Mouse (Mus musculus) forebrain, embryonic 11.5 days (tissue): ENCODE measurements around the gene Mrpl53. TPM values are rescaled to one million over a fixed set of nuclear protein-coding genes. Genes with fewer than 3 reads are reported as not detected.

Experiments used
- ATAC-seq: fragments of 200-750 bp; cut with Nextera tagmentation; replicated peaks from 2 replicates; pipeline ENCODE4 v1.8.0; 2017; ENCODE audit warnings: moderate TSS enrichment; ENCODE audit not compliant: low FRiP score
- DNase-seq: peaks from one replicate; pipeline ENCODE4 v3.0.0-alpha.2; 2017; ENCODE audit warnings: low spot score
- H3K27ac ChIP-seq: fragments of 300-500 bp; sonication (generic); 2 replicates; pipeline ENCODE4 v1.5.1; 2014; ENCODE audit warnings: low read depth, low read length
- H3K27me3 ChIP-seq: fragments of 300-500 bp; sonication (generic); 2 replicates; pipeline ENCODE4 v1.6.1; 2014; ENCODE audit warnings: mild to moderate bottlenecking, low read length, mixed read lengths; ENCODE audit not compliant: control insufficient read depth, insufficient read depth
- H3K36me3 ChIP-seq: fragments of 300-500 bp; sonication (generic); 2 replicates; pipeline ENCODE4 v1.6.1; 2014; ENCODE audit warnings: mild to moderate bottlenecking, low read length, moderate library complexity, mixed read lengths; ENCODE audit not compliant: control insufficient read depth, insufficient read depth
- H3K4me1 ChIP-seq: fragments of 300-500 bp; sonication (generic); replicated peaks from 2 replicates; pipeline ENCODE4 v1.6.1; 2014; ENCODE audit warnings: low read length, mixed read lengths; ENCODE audit not compliant: control insufficient read depth, insufficient read depth
- H3K4me2 ChIP-seq: fragments of 300-500 bp; sonication (generic); 2 replicates; pipeline ENCODE4 v1.6.1; 2014; ENCODE audit warnings: low read depth, mild to moderate bottlenecking, low read length, moderate library complexity, mixed read lengths; ENCODE audit not compliant: severe bottlenecking
- H3K4me3 ChIP-seq: fragments of 300-500 bp; sonication (generic); 2 replicates; pipeline ENCODE4 v1.5.1; 2014; ENCODE audit warnings: low read depth, low read length
- H3K9ac ChIP-seq: fragments of 300-500 bp; sonication (generic); 2 replicates; pipeline ENCODE4 v1.6.1; 2014; ENCODE audit warnings: low read length
- H3K9me3 ChIP-seq: fragments of 300-500 bp; sonication (generic); 2 replicates; pipeline ENCODE4 v1.6.1; 2016; ENCODE audit warnings: low read length, mixed read lengths; ENCODE audit not compliant: control insufficient read depth
- WGBS: fragments of 180-500 bp; shearing (Covaris S2); extraction: QIAGEN DNeasy Blood & Tissue Kit; methylation state at CpG from one replicate; pipeline ENCODE4 v1.1.7; 2014; 5-methylcytosine and 5-hydroxymethylcytosine counted together
- polyA plus RNA-seq: library from polyadenylated mRNA; unstranded; fragments of >200 nt; fragmentation: Nextera tagmentation; extraction: Ambion mirVana; gene quantifications from 2 replicates; pipeline ENCODE4 v1.2.1, GENCODE M21; 2014

The Mrpl53 gene
- polyA plus RNA-seq, 1 experiment from 2014 or later, result 123 TPM

DNA sequence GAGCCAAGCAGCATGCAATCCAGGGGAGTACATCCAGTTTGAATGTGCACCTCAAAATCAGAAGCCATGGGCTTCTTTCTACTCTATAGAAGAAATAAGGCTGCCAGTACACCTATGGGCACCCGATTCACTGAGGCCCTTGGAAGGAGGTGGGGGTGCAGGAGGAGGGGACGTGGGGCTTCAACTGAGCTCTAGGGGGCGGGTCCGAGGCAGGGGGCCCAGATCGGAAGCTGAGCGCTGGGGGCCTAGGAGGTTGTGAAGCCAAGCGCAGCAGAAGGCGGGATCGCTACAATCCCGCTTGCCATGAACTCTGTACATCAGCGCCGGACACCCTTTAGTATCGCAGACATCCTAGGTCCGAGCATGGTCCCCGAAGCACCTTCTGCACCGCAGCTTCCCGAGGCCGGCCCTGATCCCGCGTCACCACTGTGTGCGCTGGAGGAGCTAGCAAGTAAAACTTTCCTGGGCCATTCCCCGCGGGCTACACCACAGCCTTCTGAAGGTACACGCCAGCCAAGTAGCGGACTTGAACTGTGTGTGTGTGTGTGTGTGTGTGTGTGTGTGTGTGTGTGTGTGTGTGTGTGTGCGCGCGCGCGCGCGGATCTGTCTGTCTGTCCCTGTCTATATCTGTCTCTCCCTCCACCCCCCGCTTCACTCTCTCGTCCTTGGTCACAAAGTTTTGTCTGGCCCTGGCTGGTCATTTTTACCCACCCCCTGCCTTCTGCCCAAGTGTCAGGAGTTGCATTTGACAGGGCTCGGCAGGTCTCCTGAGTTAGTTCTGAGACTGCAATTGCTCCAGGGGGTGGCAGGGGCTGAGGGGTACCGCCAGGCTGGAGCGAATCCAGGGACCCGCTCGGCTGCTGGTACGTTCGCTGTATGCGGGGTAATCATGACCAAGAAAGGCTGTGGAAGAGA, 22.5 kb upstream of the Mrpl53 start, which contains the start of gene Lbx2:
TSS of gene Lbx2 (plus strand) at position 247 of the 915 bp plus-strand sequence.
- no peak within 1 kb of the TSS for H3K9ac ChIP-seq
- peak within 1 kb of the TSS; percentile 0; the same call in 1 of the 2 replicates for H3K4me3 ChIP-seq
- no peak for ATAC-seq

DNA sequence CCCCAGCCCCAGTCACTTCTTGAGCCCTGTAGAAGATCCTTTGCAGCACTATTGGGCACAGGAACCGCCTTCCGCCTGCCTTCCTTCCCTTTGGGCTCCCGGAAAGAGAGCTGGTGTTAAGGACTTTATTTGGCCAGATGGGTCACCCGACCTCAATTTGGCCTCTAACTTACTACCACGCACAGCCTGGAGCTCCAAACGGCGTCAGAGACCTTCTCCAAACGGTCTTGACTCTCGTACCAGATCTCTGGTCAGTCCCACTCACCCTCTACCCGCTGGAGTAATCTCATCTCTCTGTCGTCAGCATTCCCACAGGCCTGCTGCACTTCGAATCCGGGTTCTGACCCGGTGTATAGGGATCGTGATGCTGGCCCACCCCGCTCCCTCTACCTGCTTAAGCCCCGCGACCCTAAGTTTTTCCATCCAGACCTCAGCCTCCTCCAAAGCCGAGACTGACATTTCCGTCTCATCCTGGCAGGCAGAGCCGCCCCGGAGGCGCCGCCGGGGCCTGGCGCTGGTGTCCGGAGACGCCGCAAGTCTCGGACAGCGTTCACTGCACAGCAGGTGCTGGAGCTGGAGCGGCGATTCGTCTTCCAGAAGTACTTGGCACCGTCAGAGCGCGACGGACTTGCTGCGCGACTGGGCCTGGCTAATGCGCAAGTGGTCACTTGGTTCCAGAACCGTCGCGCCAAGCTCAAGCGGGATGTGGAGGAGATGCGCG, 21.5 kb upstream of the Mrpl53 start:
- Histone ChIP-seq H3K4me2 (0 out of 2 replicates have a peak overlapping the region, but pooled peaks have one; percentile 24), H3K9ac (no peak overlapping the region), H3K9me3 (no peaks in the 10 kb centered on the region), H3K4me3 (0 out of 2 replicates have a peak overlapping the region, but pooled peaks have one; percentile 7), H3K27me3 (peaks cover 65% of the 10 kb centered on the region), H3K36me3 (no peaks in the 10 kb centered on the region), H3K27ac (no peak overlapping the region), H3K4me1 (no peaks in the 10 kb centered on the region)
- DNase-seq (no peak), ATAC-seq (no peak)
- 1% methylated on average over 47 of the region's 47 CpGs for WGBS

More for the DNA sequence above, 22.5 kb upstream of the Mrpl53 start, which contains the start of gene Lbx2:
- H3K36me3 ChIP-seq, result peaks cover 3% of the 10 kb centered on the region; the same call in 1 of the 2 replicates
- DNase-seq, result no peak
- no peaks in the 10 kb centered on the region for H3K9me3 ChIP-seq
- WGBS, result 2% methylated on average over 42 of the region's 42 CpGs
- H3K27me3 ChIP-seq, result peaks cover 65% of the 10 kb centered on the region
- no peak within 1 kb of the TSS for H3K4me2 ChIP-seq
- H3K4me1 ChIP-seq, result no peaks in the 10 kb centered on the region
- H3K27ac ChIP-seq, result no peak within 1 kb of the TSS

DNA sequence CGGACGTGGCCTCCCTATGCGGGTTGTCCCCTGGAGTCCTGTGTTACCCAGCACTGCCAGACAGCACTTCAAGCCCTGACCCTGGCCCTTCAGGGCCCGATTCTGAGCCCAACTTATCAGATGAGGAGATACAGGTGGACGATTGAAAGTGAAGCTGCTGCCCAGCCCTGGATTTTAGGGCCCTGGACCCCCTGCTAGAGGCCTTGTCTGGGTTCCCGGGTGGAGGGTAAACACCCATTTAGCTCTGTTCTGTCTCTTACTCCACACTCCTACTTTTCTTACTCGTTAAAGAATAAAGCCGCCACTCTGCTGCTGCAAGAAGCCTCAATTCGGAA, 20.9 kb upstream of the Mrpl53 start:
- Histone ChIP-seq H3K4me3 (0 out of 2 replicates have a peak overlapping the region, but pooled peaks have one; percentile 7), H3K9ac (no peak overlapping the region), H3K36me3 (no peaks in the 10 kb centered on the region), H3K9me3 (no peaks in the 10 kb centered on the region), H3K27me3 (peaks cover 61% of the 10 kb centered on the region), H3K4me1 (no peaks in the 10 kb centered on the region), H3K27ac (no peak overlapping the region), H3K4me2 (0 out of 2 replicates have a peak overlapping the region, but pooled peaks have one; percentile 24)
- ATAC-seq (no peak), DNase-seq (no peak)
- WGBS, result 3% methylated on average over 9 of the region's 9 CpGs

DNA sequence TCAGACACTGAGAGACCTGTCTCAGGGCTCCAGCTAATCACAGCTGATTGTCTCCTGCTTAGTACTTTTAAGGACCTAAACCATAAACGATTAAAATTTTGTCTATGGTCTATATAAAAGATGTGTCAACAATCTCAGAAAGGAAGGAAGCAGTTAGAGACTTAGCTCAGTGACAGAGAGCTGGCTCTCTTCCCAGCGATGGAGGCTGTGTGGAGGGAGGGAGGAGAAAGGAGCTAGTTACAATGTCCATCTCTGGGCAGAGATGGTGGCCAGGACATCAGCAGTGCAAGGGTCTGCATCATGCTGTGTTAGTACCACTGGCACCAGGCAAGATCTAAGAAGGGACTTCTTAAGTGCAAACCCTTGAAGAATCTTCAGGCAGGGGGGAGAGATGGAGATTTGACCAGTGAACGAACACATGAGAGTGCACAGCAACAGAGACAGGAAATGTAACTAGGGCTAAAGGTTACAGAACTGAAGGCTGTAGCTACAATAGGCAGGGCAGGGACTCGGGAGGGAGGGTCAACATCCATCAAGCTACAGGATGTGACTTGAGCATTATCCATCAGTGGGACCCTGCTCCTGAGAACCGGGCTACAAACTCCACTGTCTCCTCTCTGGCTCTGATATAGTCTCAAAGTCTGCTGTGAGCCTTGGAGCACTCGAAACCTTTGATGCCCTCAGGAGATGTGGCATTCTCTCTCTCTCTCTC, 16.3 kb upstream of the Mrpl53 start:
- no peak overlapping the region for H3K4me2 ChIP-seq
- H3K36me3 ChIP-seq, result no peaks in the 10 kb centered on the region
- H3K9me3 ChIP-seq, result peaks cover 3% of the 10 kb centered on the region; the same call in 1 of the 2 replicates
- ATAC-seq (no peak), DNase-seq (no peak)
- 50% methylated on average over 6 of the region's 6 CpGs for WGBS
- H3K4me3 ChIP-seq, result no peak overlapping the region
- H3K9ac ChIP-seq, result no peak overlapping the region
- no peaks in the 10 kb centered on the region for H3K4me1 ChIP-seq
- H3K27ac ChIP-seq, result no peak overlapping the region
- H3K27me3 ChIP-seq, result peaks cover 17% of the 10 kb centered on the region

DNA sequence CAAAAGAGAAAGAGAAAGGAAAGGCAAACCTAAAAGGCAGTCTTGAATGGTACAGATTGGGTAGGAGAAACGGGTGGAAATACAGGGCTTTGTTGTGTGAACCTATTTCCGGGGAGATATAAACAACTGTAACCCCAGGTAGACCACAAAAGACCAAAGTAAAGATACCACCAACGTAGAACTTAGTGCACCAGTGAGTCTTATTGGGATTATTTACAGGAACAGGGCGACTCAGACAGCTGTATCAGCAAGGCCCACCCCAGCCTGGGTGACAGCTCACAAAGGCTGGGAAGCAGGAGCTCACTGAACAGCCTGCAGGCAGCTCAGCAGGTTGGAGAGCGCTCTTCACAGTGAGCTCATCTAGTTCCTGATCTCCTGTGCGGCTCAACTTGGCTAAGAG, 12.9 kb upstream of the Mrpl53 start:
- 47% methylated on average over 6 of the region's 6 CpGs for WGBS
- Histone ChIP-seq H3K36me3 (no peaks in the 10 kb centered on the region), H3K4me3 (no peak overlapping the region), H3K9ac (no peak overlapping the region), H3K9me3 (peaks cover 3% of the 10 kb centered on the region; the same call in 1 of the 2 replicates), H3K4me2 (no peak overlapping the region), H3K4me1 (no peaks in the 10 kb centered on the region), H3K27ac (no peak overlapping the region), H3K27me3 (no peaks in the 10 kb centered on the region)
- ATAC-seq (no peak), DNase-seq (no peak)

DNA sequence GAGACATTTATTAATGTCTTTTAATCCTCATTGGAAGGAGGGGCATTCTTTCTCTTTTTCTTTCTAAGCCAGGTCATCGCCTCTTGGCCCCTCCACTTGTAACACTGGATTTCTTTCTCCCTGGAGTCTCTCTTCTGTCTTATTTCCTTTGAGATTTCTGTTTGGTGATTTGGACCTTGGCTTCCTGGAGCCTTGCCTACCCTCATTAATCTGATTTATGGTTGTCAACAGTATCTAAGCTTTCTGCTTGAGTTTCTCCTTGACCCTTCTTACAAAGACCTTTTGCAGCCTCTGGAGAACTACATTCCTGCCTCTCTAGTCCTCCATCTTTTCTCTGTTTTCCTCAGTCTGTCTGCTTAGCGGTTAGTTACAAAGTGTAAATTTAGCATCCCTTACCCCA, 10.4 kb upstream of the Mrpl53 start:
- no peak overlapping the region for H3K4me2 ChIP-seq
- no peak overlapping the region for H3K9ac ChIP-seq
- no peak for ATAC-seq
- 79% methylated on average over 2 of the region's 2 CpGs for WGBS
- peaks cover 9% of the 10 kb centered on the region; the same call in 1 of the 2 replicates for H3K4me1 ChIP-seq
- H3K27me3 ChIP-seq, result peaks cover 2% of the 10 kb centered on the region; the same call in 1 of the 2 replicates
- no peak for DNase-seq
- peaks cover 3% of the 10 kb centered on the region; the same call in 1 of the 2 replicates for H3K9me3 ChIP-seq
- no peak overlapping the region for H3K27ac ChIP-seq
- no peak overlapping the region for H3K4me3 ChIP-seq
- H3K36me3 ChIP-seq, result no peaks in the 10 kb centered on the region

DNA sequence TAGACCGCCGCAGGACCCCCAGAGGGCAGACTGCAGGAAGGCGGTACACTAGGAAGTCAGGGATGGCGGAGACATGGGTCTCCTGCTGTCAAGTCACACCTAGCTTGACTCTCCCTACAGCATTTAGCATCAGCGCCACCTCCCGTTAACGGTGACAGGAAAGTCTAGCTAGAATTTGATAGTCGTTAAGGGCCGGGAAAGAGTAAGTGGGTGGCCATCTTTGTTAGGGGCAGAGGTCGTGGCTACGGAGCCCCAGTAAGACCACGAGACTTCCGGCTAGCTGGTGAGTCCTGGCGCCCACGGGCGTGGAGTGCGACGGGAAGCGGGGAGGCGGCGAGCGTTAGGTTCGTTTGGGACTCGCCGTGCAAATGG, 7.5 kb upstream of the Mrpl53 start, which contains the start of the genes Ccdc142 and Gm42688:
TSS of gene Ccdc142 (plus strand) at position 286 of the 372 bp plus-strand sequence.
TSS of gene Gm42688 (plus strand) at position 302 of the 372 bp plus-strand sequence.
- H3K9me3 ChIP-seq, result no peaks in the 10 kb centered on the region
- peak within 1 kb of the TSS; percentile 77 for H3K9ac ChIP-seq
- peak within 1 kb of the TSS; percentile 26 for H3K27ac ChIP-seq
- WGBS, result under 1% methylated on average over 24 of the region's 25 CpGs
- ATAC-seq (peak; percentile 88), DNase-seq (peak; percentile 86)
- H3K4me2 ChIP-seq, result peak within 1 kb of the TSS; percentile 90
- peak within 1 kb of the TSS; percentile 72 for H3K4me3 ChIP-seq
- H3K27me3 ChIP-seq, result peaks cover 2% of the 10 kb centered on the region; the same call in 1 of the 2 replicates
- peaks cover 9% of the 10 kb centered on the region; the same call in 1 of the 2 replicates for H3K4me1 ChIP-seq
- no peaks in the 10 kb centered on the region for H3K36me3 ChIP-seq
